Mouse (Mus musculus): ENCODE data around the gene Zfp764. TPM values are rescaled to one million over a fixed set of nuclear protein-coding genes. Genes with fewer than 3 reads are reported as not detected.
"Not testable (repeated sequence)": the region's sequence is repeated elsewhere in the genome, so short reads cannot be mapped to it uniquely, and the experiment has no call there.

Zfp764 gene
- polyA plus RNA-seq, 1 experiment from 2014 or later = 4.2 TPM

GRCm38 (mm10) chr7:127388201-127388600, 18.4 kb downstream of the Zfp764 start:
- not testable (repeated sequence) for H3K9me3 ChIP-seq (replicated peaks); H3K9ac ChIP-seq (replicated peaks); H3K36me3 ChIP-seq; H3K27ac ChIP-seq (replicated peaks); H3K4me3 ChIP-seq (replicated peaks); ATAC-seq (ENCODE audit: low FRiP score); H3K4me2 ChIP-seq; H3K27me3 ChIP-seq (replicated peaks)
- H3K4me1 ChIP-seq = peaks cover 19% of the 10 kb centered on the region

GRCm38 (mm10) chr7:127386641-127387392, 19.8 kb downstream of the Zfp764 start, which contains the start of gene 9130019O22Rik:
Gene 9130019O22Rik (minus strand): TSS chr7:127387166.
- ATAC-seq (ENCODE audit: low FRiP score) = peak; percentile 89
- Histone ChIP-seq H3K4me1 (peaks cover 8% of the 10 kb centered on the region), H3K4me3 (replicated peaks) (peak within 1 kb of the TSS; percentile 60), H3K9ac (replicated peaks) (peak within 1 kb of the TSS; percentile 60), H3K9me3 (replicated peaks) (no peaks in the 10 kb centered on the region), H3K27me3 (replicated peaks) (no peaks in the 10 kb centered on the region), H3K4me2 (peak within 1 kb of the TSS; percentile 72), H3K36me3 (peaks cover 9% of the 10 kb centered on the region), H3K27ac (replicated peaks) (peak within 1 kb of the TSS; percentile 58; the same call in 1 of the 2 replicates)
- WGBS = 12% methylated on average over 38 of the region's 38 CpGs

- not testable (repeated sequence) for H3K27me3 ChIP-seq (replicated peaks); H3K27ac ChIP-seq (replicated peaks); H3K4me1 ChIP-seq; H3K9ac ChIP-seq (replicated peaks); H3K4me3 ChIP-seq (replicated peaks); ATAC-seq (ENCODE audit: low FRiP score); H3K4me2 ChIP-seq; H3K9me3 ChIP-seq (replicated peaks); H3K36me3 ChIP-seq
- WGBS = 97% methylated on average over 4 of the region's 4 CpGs
Observed at GRCm38 (mm10) chr7:127385560-127385959, 21.1 kb downstream of the Zfp764 start.

GRCm38 (mm10) chr7:127378310-127378921, 28.2 kb downstream of the Zfp764 start:
- WGBS = 84% methylated on average over 6 of the region's 6 CpGs
- Histone ChIP-seq H3K9ac (replicated peaks) (no peak overlapping the region), H3K4me3 (replicated peaks) (no peak overlapping the region), H3K27ac (replicated peaks) (no peak overlapping the region), H3K9me3 (replicated peaks) (no peaks in the 10 kb centered on the region), H3K27me3 (replicated peaks) (no peaks in the 10 kb centered on the region), H3K4me1 (peaks cover 7% of the 10 kb centered on the region; the same call in 1 of the 2 replicates), H3K4me2 (no peak overlapping the region), H3K36me3 (peaks cover 9% of the 10 kb centered on the region)
- ATAC-seq (ENCODE audit: low FRiP score) = no peak

GRCm38 (mm10) chr7:127375271-127376245, 31.1 kb downstream of the Zfp764 start, which contains the start of gene Zfp747:
Gene Zfp747 (minus strand): TSS chr7:127376050.
- not testable (repeated sequence) for H3K4me1 ChIP-seq; H3K27me3 ChIP-seq (replicated peaks); H3K9me3 ChIP-seq (replicated peaks); H3K36me3 ChIP-seq
- peak within 1 kb of the TSS; percentile 78 for H3K4me2 ChIP-seq
- peak within 1 kb of the TSS; percentile 72 for H3K9ac ChIP-seq (replicated peaks)
- 3% methylated on average over 48 of the region's 49 CpGs for WGBS
- peak; percentile 92 for ATAC-seq (ENCODE audit: low FRiP score)
- H3K4me3 ChIP-seq (replicated peaks) = peak within 1 kb of the TSS; percentile 75
- H3K27ac ChIP-seq (replicated peaks) = peak within 1 kb of the TSS; percentile 82

GRCm38 (mm10) chr7:127371870-127372269, 34.8 kb downstream of the Zfp764 start:
- H3K27ac ChIP-seq (replicated peaks); H3K4me1 ChIP-seq; H3K9ac ChIP-seq (replicated peaks); H3K9me3 ChIP-seq (replicated peaks); H3K4me2 ChIP-seq; H3K27me3 ChIP-seq (replicated peaks); H3K36me3 ChIP-seq; ATAC-seq (ENCODE audit: low FRiP score); H3K4me3 ChIP-seq (replicated peaks): not testable (repeated sequence)
- WGBS = 77% methylated on average over 3 of the region's 3 CpGs

GRCm38 (mm10) chr7:127371213-127371612, 35.4 kb downstream of the Zfp764 start:
- H3K9me3 ChIP-seq (replicated peaks) = no peaks in the 10 kb centered on the region

GRCm38 (mm10) chr7:127366249-127366648, 40.4 kb downstream of the Zfp764 start:
- Histone ChIP-seq H3K4me1 (peaks cover 11% of the 10 kb centered on the region), H3K27ac (replicated peaks) (no peak overlapping the region), H3K9me3 (replicated peaks) (no peaks in the 10 kb centered on the region), H3K4me2 (no peak overlapping the region), H3K36me3 (no peaks in the 10 kb centered on the region), H3K27me3 (replicated peaks) (0 out of 2 replicates have a peak, but pooled peaks cover 3% of the 10 kb centered on the region), H3K4me3 (replicated peaks) (no peak overlapping the region), H3K9ac (replicated peaks) (no peak overlapping the region)
- no peak for ATAC-seq (ENCODE audit: low FRiP score)
- 87% methylated on average over 3 of the region's 3 CpGs for WGBS

More at GRCm38 (mm10) chr7:127371213-127371612, 35.4 kb downstream of the Zfp764 start:
- H3K27ac ChIP-seq (replicated peaks) = no peak overlapping the region
- no peak overlapping the region for H3K4me2 ChIP-seq
- 89% methylated on average over 2 of the region's 2 CpGs for WGBS
- ATAC-seq (ENCODE audit: low FRiP score) = no peak
- H3K36me3 ChIP-seq = peaks cover 6% of the 10 kb centered on the region
- H3K4me1 ChIP-seq = peaks cover 7% of the 10 kb centered on the region; the same call in 1 of the 2 replicates
- no peak overlapping the region for H3K4me3 ChIP-seq (replicated peaks)
- no peaks in the 10 kb centered on the region for H3K27me3 ChIP-seq (replicated peaks)
- no peak overlapping the region for H3K9ac ChIP-seq (replicated peaks)

GRCm38 (mm10) chr7:127364166-127364565, 42.5 kb downstream of the Zfp764 start:
- H3K9ac ChIP-seq (replicated peaks) = no peak overlapping the region
- H3K36me3 ChIP-seq = no peaks in the 10 kb centered on the region
- H3K4me2 ChIP-seq = peak overlapping the region; percentile 90
- peaks cover 11% of the 10 kb centered on the region for H3K4me1 ChIP-seq
- ATAC-seq (ENCODE audit: low FRiP score) = no peak
- peak overlapping the region; percentile 42 for H3K4me3 ChIP-seq (replicated peaks)
- peaks cover 16% of the 10 kb centered on the region; the same call in 1 of the 2 replicates for H3K27me3 ChIP-seq (replicated peaks)
- WGBS = 57% methylated on average over 4 of the region's 4 CpGs
- H3K27ac ChIP-seq (replicated peaks) = no peak overlapping the region
- no peaks in the 10 kb centered on the region for H3K9me3 ChIP-seq (replicated peaks)

GRCm38 (mm10) chr7:127363475-127363921, 43.1 kb downstream of the Zfp764 start:
- H3K27ac ChIP-seq (replicated peaks) = no peak overlapping the region; the same call in 1 of the 2 replicates
- WGBS = 1% methylated on average over 24 of the region's 24 CpGs

GRCm38 (mm10) chr7:127362418-127362817, 44.2 kb downstream of the Zfp764 start:
- H3K27me3 ChIP-seq (replicated peaks) = peaks cover 19% of the 10 kb centered on the region; the same call in 1 of the 2 replicates
- not testable (repeated sequence) for H3K36me3 ChIP-seq; ATAC-seq (ENCODE audit: low FRiP score); H3K9me3 ChIP-seq (replicated peaks); H3K27ac ChIP-seq (replicated peaks); H3K9ac ChIP-seq (replicated peaks)
- H3K4me3 ChIP-seq (replicated peaks) = 0 out of 2 replicates have a peak overlapping the region, but pooled peaks have one; percentile 16
- WGBS = 19% methylated on average over 13 of the region's 13 CpGs
- peak overlapping the region; percentile 42 for H3K4me2 ChIP-seq
- peaks cover 11% of the 10 kb centered on the region for H3K4me1 ChIP-seq

More at GRCm38 (mm10) chr7:127363475-127363921, 43.1 kb downstream of the Zfp764 start:
- peak; percentile 28; the same call in 1 of the 2 replicates for ATAC-seq (ENCODE audit: low FRiP score)
- Histone ChIP-seq H3K4me2 (peak overlapping the region; percentile 90), H3K36me3 (no peaks in the 10 kb centered on the region), H3K9ac (replicated peaks) (peak overlapping the region; percentile 51), H3K27me3 (replicated peaks) (peaks cover 16% of the 10 kb centered on the region; the same call in 1 of the 2 replicates), H3K4me1 (peaks cover 11% of the 10 kb centered on the region), H3K9me3 (replicated peaks) (no peaks in the 10 kb centered on the region), H3K4me3 (replicated peaks) (peak overlapping the region; percentile 42)

All from neural tube, embryonic 15.5 days (tissue).